Mouse (Mus musculus) thymus, postnatal 14 days (tissue): ENCODE results near the gene Hdhd3.
"Not testable (repeated sequence)": the region's sequence is repeated elsewhere in the genome, so short reads cannot be mapped to it uniquely, and the experiment has no call there.

Experiments used
- DNase-seq: peaks from one replicate; pipeline ENCODE4 v3.0.0; 2021

Hdhd3 gene

GRCm38 (mm10) chr4:62509946-62510345 lies 6.7 kb upstream of the Hdhd3 start:
- DNase-seq: no peak

- no peak for DNase-seq
Measured at GRCm38 (mm10) chr4:62508839-62509238, 5.6 kb upstream of the Hdhd3 start.

GRCm38 (mm10) chr4:62506798-62507197 lies 3.5 kb upstream of the Hdhd3 start:
- peak; percentile 69 for DNase-seq

- no peak for DNase-seq
Measured at GRCm38 (mm10) chr4:62505991-62506390, 2.7 kb upstream of the Hdhd3 start.

GRCm38 (mm10) chr4:62502969-62503368 lies 298 bp downstream of the Hdhd3 start:
- DNase-seq: no peak

- DNase-seq: peak; percentile 86
Measured at GRCm38 (mm10) chr4:62501964-62502732, 1.1 kb downstream of the Hdhd3 start.

- no peak for DNase-seq
Measured at GRCm38 (mm10) chr4:62501534-62501933, 1.7 kb downstream of the Hdhd3 start.

- DNase-seq: no peak
Measured at GRCm38 (mm10) chr4:62500799-62501198, 2.5 kb downstream of the Hdhd3 start.

- DNase-seq: no peak
Measured at GRCm38 (mm10) chr4:62496815-62497214, 6.5 kb downstream of the Hdhd3 start.

GRCm38 (mm10) chr4:62495946-62496345 lies 7.3 kb downstream of the Hdhd3 start:
- DNase-seq: no peak

- no peak for DNase-seq
Measured at GRCm38 (mm10) chr4:62494230-62494629, 9.0 kb downstream of the Hdhd3 start.

- DNase-seq: no peak
Measured at GRCm38 (mm10) chr4:62492682-62493081, 10.6 kb downstream of the Hdhd3 start.

- DNase-seq: no peak
Measured at GRCm38 (mm10) chr4:62487914-62488313, 15.4 kb downstream of the Hdhd3 start.

GRCm38 (mm10) chr4:62487172-62487571 lies 16.1 kb downstream of the Hdhd3 start:
- no peak for DNase-seq

- DNase-seq: no peak
Measured at GRCm38 (mm10) chr4:62486162-62486696, 17.0 kb downstream of the Hdhd3 start.

GRCm38 (mm10) chr4:62485450-62486161 lies 17.7 kb downstream of the Hdhd3 start:
- no peak for DNase-seq

- peak; percentile 29 for DNase-seq
Measured at GRCm38 (mm10) chr4:62484928-62485327, 18.3 kb downstream of the Hdhd3 start.

GRCm38 (mm10) chr4:62480709-62481605 lies 22.3 kb downstream of the Hdhd3 start:
- no peak for DNase-seq

- DNase-seq: peak; percentile 74
Measured at GRCm38 (mm10) chr4:62479937-62480708, 23.1 kb downstream of the Hdhd3 start, which contains the start of gene Bspry. Bspry (plus strand) TSS chr4:62480053.

GRCm38 (mm10) chr4:62479593-62479936 lies 23.7 kb downstream of the Hdhd3 start:
- not testable (repeated sequence) for DNase-seq

GRCm38 (mm10) chr4:62477542-62478244 lies 25.6 kb downstream of the Hdhd3 start:
- no peak for DNase-seq
